Mouse (Mus musculus): ENCODE measurements around the gene Ramp3.

- TF ChIP-seq MYOD1 (IDR thresholded peaks at IDR 0.05; ENCODE audit: control insufficient read depth, insufficient read length, low read depth) (no peak), CTCF (IDR thresholded peaks at IDR 0.05; ENCODE audit: control insufficient read depth, insufficient read depth, insufficient read length) (no peak), MAX (IDR thresholded peaks at IDR 0.05) (no peak), USF1 (IDR thresholded peaks at IDR 0.05; ENCODE audit: low read depth) (no peak), FOSL1 (IDR thresholded peaks at IDR 0.05; ENCODE audit: insufficient read depth, low read length, poor library complexity, severe bottlenecking) (no peak)
These were observed 16.4 kb downstream of the Ramp3 start for GRCm38 (mm10) chr11:6674701-6675100.

Data from C2C12 (cell line).